Mouse (Mus musculus): ENCODE data around the gene Nup93.

GRCm38 (mm10) chr8:94180561-94180908, 33.8 kb upstream of the Nup93 start:
- no peak for TF ChIP-seq CTCF (IDR thresholded peaks at IDR 0.05; ENCODE audit: control insufficient read depth, insufficient read depth, insufficient read length)
- TF ChIP-seq FOSL1 (IDR thresholded peaks at IDR 0.05; ENCODE audit: insufficient read depth, low read length, poor library complexity, severe bottlenecking): no peak
- no peak for TF ChIP-seq USF1 (IDR thresholded peaks at IDR 0.05; ENCODE audit: low read depth)
- TF ChIP-seq MAX (IDR thresholded peaks at IDR 0.05): no peak
- TF ChIP-seq CEBPB (IDR thresholded peaks at IDR 0.05; ENCODE audit: low read depth): no peak
